Comparison of ENCODE assay signal across 23 mouse cellular contexts in genomic region chr5:134371511-134372289, GRCm38 (mm10).
"Had no signal": no experiment of that assay in that cellular context is flagged by ENCODE, and none has a peak within 500 bp of the region (broad histone marks: within the 10 kb centered on the region; RNA-seq: fewer than 3 reads in every experiment).

No protein-coding gene starts in this region.

- H3K9ac ChIP-seq: kidney, embryonic 15.5 days; limb, embryonic 12.5 days; limb, embryonic 15.5 days; liver, embryonic 14.5 days; liver, postnatal 0 days; lung, embryonic 14.5 days; midbrain, embryonic 13.5 days; neural tube, embryonic 13.5 days had no signal

- H3K4me2 ChIP-seq: kidney, embryonic 15.5 days; limb, embryonic 12.5 days; limb, embryonic 15.5 days; liver, embryonic 11.5 days; lung, embryonic 14.5 days; midbrain, embryonic 13.5 days; neural tube, embryonic 13.5 days had no signal

- H3K4me1 ChIP-seq: kidney, embryonic 15.5 days; limb, embryonic 12.5 days; limb, embryonic 15.5 days; midbrain, embryonic 10.5 days; midbrain, embryonic 13.5 days; neural tube, embryonic 13.5 days had no signal

- H3K9me3 ChIP-seq: kidney, embryonic 15.5 days; limb, embryonic 12.5 days; limb, embryonic 15.5 days; megakaryocyte, embryonic 14.5 days; midbrain, embryonic 10.5 days; midbrain, embryonic 13.5 days; neural tube, embryonic 13.5 days had no signal

- ATAC-seq: liver, postnatal 0 days; lung, postnatal 0 days; midbrain, embryonic 13.5 days; midbrain, embryonic 16.5 days had no signal

- DNase-seq: kidney, adult 11 months; kidney, adult 8-10 months; kidney, postnatal 10 days; kidney, postnatal 36 days; layer of hippocampus, postnatal 36 days; left cerebral cortex, postnatal 4 days; liver, postnatal 0 days; lung, embryonic 14.5 days; lung, postnatal 36 days had no signal

- H3K27me3 ChIP-seq: kidney, embryonic 15.5 days; limb, embryonic 12.5 days; limb, embryonic 15.5 days; megakaryocyte, embryonic 14.5 days; midbrain, embryonic 13.5 days; neural tube, embryonic 13.5 days had no signal

- H3K36me3 ChIP-seq: midbrain, embryonic 10.5 days had no signal

- H3K4me3 ChIP-seq: kidney, embryonic 15.5 days; left cerebral cortex, adult 2 months; limb, embryonic 12.5 days; limb, embryonic 15.5 days; megakaryocyte, embryonic 14.5 days; midbrain, embryonic 10.5 days; midbrain, embryonic 13.5 days; myocyte; neural tube, embryonic 13.5 days had no signal

- H3K27ac ChIP-seq: kidney, embryonic 15.5 days; left cerebral cortex, adult 2 months; limb, embryonic 12.5 days; limb, embryonic 15.5 days; liver, embryonic 14.5 days; midbrain, embryonic 10.5 days; midbrain, embryonic 13.5 days; neural tube, embryonic 13.5 days; stomach, postnatal 0 days had no signal
